Mouse (Mus musculus): Measurements from ENCODE around the gene Zfp598.

DNA sequence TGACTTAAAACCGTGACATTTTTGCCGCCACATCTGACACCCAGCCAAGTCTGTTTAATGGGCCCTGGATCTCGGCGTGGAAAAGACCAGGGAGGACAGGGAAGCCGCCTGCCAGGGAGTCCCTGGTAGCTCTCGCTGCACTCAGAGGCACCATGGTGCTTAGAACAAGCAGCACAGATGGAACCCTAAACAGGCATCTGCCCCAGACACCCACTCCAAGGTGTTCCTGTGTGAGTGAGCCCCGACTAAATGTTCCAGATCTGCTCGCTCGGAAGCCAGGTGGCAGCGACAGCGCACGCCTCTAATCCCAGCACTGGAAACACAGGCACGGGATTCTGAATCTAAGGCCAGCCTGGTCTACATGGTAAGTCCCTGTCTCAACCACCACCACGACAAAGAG lies 39.4 kb upstream of the Zfp598 start:
- TF ChIP-seq CTCF (IDR thresholded peaks at IDR 0.05; ENCODE audit: low read depth, low read length), result no peak
- TF ChIP-seq POLR2A (IDR thresholded peaks at IDR 0.05; ENCODE audit: insufficient read depth, low read length), result no peak
- no peak for TF ChIP-seq EP300 (IDR thresholded peaks at IDR 0.05; ENCODE audit: insufficient read depth, low read depth, low read length)

All from ES-Bruce4 (cell line).